Mouse (Mus musculus) megakaryocyte-erythroid progenitor cell, adult 5-6 weeks (primary cell): ENCODE results near the gene Rbms3. TPM values are rescaled to one million over a fixed set of nuclear protein-coding genes. Genes with fewer than 3 reads are reported as not detected.

Experiments used
- ATAC-seq: replicated peaks from 2 replicates; pipeline ENCODE4 v1.8.0; 2016; ENCODE audit warnings: mild to moderate bottlenecking, inconsistent platforms; ENCODE audit not compliant: severe bottlenecking, poor library complexity, low FRiP score, low TSS enrichment
- total RNA-seq, 2 experiments: library from RNA; stranded (forward) in 1 of 2; stranded (reverse) in 1 of 2; fragments of 200-1000, 215-1000 nt in 1 of 2; fragments of >200 nt in 1 of 2; fragmentation: Nextera tagmentation in 1 of 2; gene quantifications; 2 replicates each; pipeline ENCODE4 v1.2.3; 2014 to 2017

Gene Rbms3
- total RNA-seq, 2 experiments from 2014 or later = not detected

- ATAC-seq = no peak
Observed at GRCm38 (mm10) chr9:117144057-117144723, 485.5 kb downstream of the Rbms3 start.

GRCm38 (mm10) chr9:117139971-117140370 lies 489.7 kb downstream of the Rbms3 start:
- ATAC-seq = no peak

- ATAC-seq = no peak
Observed at GRCm38 (mm10) chr9:117136410-117136809, 493.3 kb downstream of the Rbms3 start.

GRCm38 (mm10) chr9:117134043-117134442 lies 495.7 kb downstream of the Rbms3 start:
- ATAC-seq = no peak

GRCm38 (mm10) chr9:117126816-117127215 lies 502.9 kb downstream of the Rbms3 start:
- ATAC-seq = no peak

- no peak for ATAC-seq
Observed at GRCm38 (mm10) chr9:117125844-117126243, 503.9 kb downstream of the Rbms3 start.

GRCm38 (mm10) chr9:117121572-117121971 lies 508.1 kb downstream of the Rbms3 start:
- no peak for ATAC-seq

- ATAC-seq = no peak
Observed at GRCm38 (mm10) chr9:117117181-117117729, 512.5 kb downstream of the Rbms3 start.

- no peak for ATAC-seq
Observed at GRCm38 (mm10) chr9:117115609-117116008, 514.1 kb downstream of the Rbms3 start.

GRCm38 (mm10) chr9:117113592-117113991 lies 516.1 kb downstream of the Rbms3 start:
- no peak for ATAC-seq

GRCm38 (mm10) chr9:117107926-117108325 lies 521.8 kb downstream of the Rbms3 start:
- ATAC-seq = no peak

- ATAC-seq = no peak
Observed at GRCm38 (mm10) chr9:117102198-117102930, 527.3 kb downstream of the Rbms3 start.

- ATAC-seq = no peak
Observed at GRCm38 (mm10) chr9:117100181-117100580, 529.5 kb downstream of the Rbms3 start.

- ATAC-seq = no peak
Observed at GRCm38 (mm10) chr9:117093551-117093950, 536.2 kb downstream of the Rbms3 start.

GRCm38 (mm10) chr9:117092177-117092555 lies 537.5 kb downstream of the Rbms3 start:
- no peak for ATAC-seq

GRCm38 (mm10) chr9:117091253-117092176 lies 538.2 kb downstream of the Rbms3 start:
- no peak for ATAC-seq

GRCm38 (mm10) chr9:117089409-117090147 lies 540.1 kb downstream of the Rbms3 start:
- no peak for ATAC-seq

GRCm38 (mm10) chr9:117088309-117088708 lies 541.4 kb downstream of the Rbms3 start:
- no peak for ATAC-seq

- ATAC-seq = no peak
Observed at GRCm38 (mm10) chr9:117085706-117086105, 544.0 kb downstream of the Rbms3 start.
